Mouse (Mus musculus) MEL (cell line): ENCODE data around the gene Jmjd8. TPM values are rescaled to one million over a fixed set of nuclear protein-coding genes. Genes with fewer than 3 reads are reported as not detected.

Experiments used
- DNase-seq: peaks from one replicate; pipeline ENCODE4 v3.0.0; 2011; ENCODE audit warnings: low read depth, low spot score
- H3K27ac ChIP-seq: 2 replicates; pipeline ENCODE4 v1.5.1; 2012; ENCODE audit warnings: low read depth, mild to moderate bottlenecking, control low read depth, low read length, moderate library complexity; ENCODE audit not compliant: control insufficient read depth
- H3K27me3 ChIP-seq, 2 experiments: fragments of 150-350 bp in 1 of 2; sonication (generic) in 1 of 2; 2 replicates each; pipeline ENCODE4 v1.6.1; 2012; ENCODE audit warnings: low read length in 2 of 2, mild to moderate bottlenecking in 2 of 2, improper control_type of control experiment in 1 of 2, moderate library complexity in 1 of 2; ENCODE audit not compliant: insufficient read depth in 2 of 2, control insufficient read depth in 1 of 2
- H3K36me3 ChIP-seq, 2 experiments: 2 replicates each; pipeline ENCODE4 v1.6.1; 2012 to 2014; ENCODE audit warnings: low read length in 2 of 2, improper control_type of control experiment in 1 of 2, inconsistent platforms in 1 of 2, mild to moderate bottlenecking in 1 of 2; ENCODE audit not compliant: insufficient read depth in 2 of 2, control insufficient read depth in 1 of 2
- H3K4me1 ChIP-seq, 2 experiments: fragments of 150-350 bp in 1 of 2; sonication (generic) in 1 of 2; 2 replicates each; pipeline ENCODE4 v1.6.1; 2012; ENCODE audit warnings: low read length in 2 of 2, improper control_type of control experiment in 1 of 2, mild to moderate bottlenecking in 1 of 2; ENCODE audit not compliant: insufficient read depth in 2 of 2, control insufficient read depth in 1 of 2
- H3K4me3 ChIP-seq, 2 experiments: fragments of 150-350 bp in 1 of 2; sonication (generic) in 1 of 2; 2 replicates each; pipeline ENCODE4 v1.5.1; 2012; ENCODE audit warnings: low read depth in 2 of 2, low read length in 2 of 2, mild to moderate bottlenecking in 2 of 2, moderate library complexity in 2 of 2, control low read depth in 1 of 2, improper control_type of control experiment in 1 of 2; ENCODE audit not compliant: control insufficient read depth in 1 of 2, insufficient read depth in 1 of 2
- H3K79me2 ChIP-seq: 2 replicates; pipeline ENCODE4 v1.6.1; 2012; ENCODE audit warnings: mild to moderate bottlenecking, low read length, moderate library complexity; ENCODE audit not compliant: control insufficient read depth, poor library complexity, insufficient read depth
- H3K9ac ChIP-seq: 2 replicates; pipeline ENCODE4 v1.6.1; 2012; ENCODE audit warnings: low read depth, mild to moderate bottlenecking, control low read depth, low read length, moderate library complexity; ENCODE audit not compliant: control insufficient read depth, poor library complexity, severe bottlenecking
- H3K9me3 ChIP-seq: fragments of 150-350 bp; sonication (generic); replicated peaks from 2 replicates; pipeline ENCODE4 v1.6.1; 2012; ENCODE audit warnings: mild to moderate bottlenecking, low read length, improper control_type of control experiment, moderate library complexity; ENCODE audit not compliant: insufficient read depth
- CHD1 ChIP-seq: IDR thresholded peaks from 2 replicates; pipeline ENCODE4 v1.6.1; 2012; ENCODE audit warnings: low read depth, mild to moderate bottlenecking, inconsistent platforms, low read length, improper control_type of control experiment
- CHD2 ChIP-seq: IDR thresholded peaks from 2 replicates; pipeline ENCODE4 v1.6.1; 2011; ENCODE audit warnings: low read length, improper control_type of control experiment
- CTCF ChIP-seq, 3 experiments: IDR thresholded peaks in 2 of 3; conservative IDR thresholded peaks in 1 of 3; 2 replicates each; pipeline ENCODE4 v1.5.1; 2011 to 2012; ENCODE audit warnings: low read length in 3 of 3, low read depth in 2 of 3, mild to moderate bottlenecking in 2 of 3, improper control_type of control experiment in 1 of 3, inconsistent platforms in 1 of 3, mixed read lengths in 1 of 3, moderate library complexity in 1 of 3; ENCODE audit not compliant: control insufficient read depth in 1 of 3, insufficient read depth in 1 of 3, poor library complexity in 1 of 3, severe bottlenecking in 1 of 3
- ELF1 ChIP-seq: IDR thresholded peaks from 2 replicates; pipeline ENCODE4 v1.6.1; 2014; ENCODE audit warnings: low read depth, mild to moderate bottlenecking, inconsistent platforms, low read length, improper control_type of control experiment, moderate library complexity
- EP300 ChIP-seq, 2 experiments: IDR thresholded peaks; 2 replicates each; pipeline ENCODE4 v1.6.1; 2011; ENCODE audit warnings: improper control_type of control experiment in 2 of 2, low read length in 2 of 2, low read depth in 1 of 2, mild to moderate bottlenecking in 1 of 2
- ETS1 ChIP-seq: IDR thresholded peaks from 2 replicates; pipeline ENCODE4 v1.6.1; 2012; ENCODE audit warnings: low read depth, mild to moderate bottlenecking, inconsistent platforms, low read length, improper control_type of control experiment, moderate library complexity
- GATA1 ChIP-seq: IDR thresholded peaks from 2 replicates; pipeline ENCODE4 v1.6.1; 2011; ENCODE audit warnings: low read depth, low read length, improper control_type of control experiment
- MAX ChIP-seq: IDR thresholded peaks from 2 replicates; pipeline ENCODE4 v1.6.1; 2011; ENCODE audit warnings: low read length, improper control_type of control experiment
- MXI1 ChIP-seq: IDR thresholded peaks from 2 replicates; pipeline ENCODE4 v1.6.1; 2011; ENCODE audit warnings: mild to moderate bottlenecking, low read depth, low read length, improper control_type of control experiment
- MYB ChIP-seq: IDR thresholded peaks from 2 replicates; pipeline ENCODE4 v1.6.1; 2011; ENCODE audit warnings: mild to moderate bottlenecking, low read depth, low read length, improper control_type of control experiment
- MYC ChIP-seq: IDR thresholded peaks from 2 replicates; pipeline ENCODE4 v1.6.1; 2011; ENCODE audit warnings: low read depth, mild to moderate bottlenecking, low read length, improper control_type of control experiment, moderate library complexity
- NELFE ChIP-seq: IDR thresholded peaks from 2 replicates; pipeline ENCODE4 v1.6.1; 2011; ENCODE audit warnings: low read depth, low read length, improper control_type of control experiment
- NRF1 ChIP-seq: IDR thresholded peaks from 2 replicates; pipeline ENCODE4 v1.6.1; 2014; ENCODE audit warnings: low read depth, mild to moderate bottlenecking, inconsistent platforms, low read length, improper control_type of control experiment, moderate library complexity; ENCODE audit not compliant: poor library complexity, insufficient read depth, severe bottlenecking
- POLR2AphosphoS2 ChIP-seq: IDR thresholded peaks from 2 replicates; pipeline ENCODE4 v1.6.1; 2011; ENCODE audit warnings: low read length, improper control_type of control experiment
- POLR2AphosphoS5 ChIP-seq: IDR thresholded peaks from 2 replicates; pipeline ENCODE4 v1.6.1; 2012; ENCODE audit warnings: low read depth, borderline replicate concordance, mild to moderate bottlenecking, inconsistent platforms, low read length, moderate library complexity, mixed read lengths
- RAD21 ChIP-seq: IDR thresholded peaks from 2 replicates; pipeline ENCODE4 v1.6.1; 2011; ENCODE audit warnings: mild to moderate bottlenecking, low read depth, low read length, improper control_type of control experiment
- SIN3A ChIP-seq: IDR thresholded peaks from 2 replicates; pipeline ENCODE4 v1.6.1; 2012; ENCODE audit warnings: low read length, improper control_type of control experiment, inconsistent platforms
- SMC3 ChIP-seq: IDR thresholded peaks from 2 replicates; pipeline ENCODE4 v1.6.1; 2011; ENCODE audit warnings: low read depth, low read length, improper control_type of control experiment
- TAL1 ChIP-seq: IDR thresholded peaks from 2 replicates; pipeline ENCODE4 v1.6.1; 2012; ENCODE audit warnings: mild to moderate bottlenecking, inconsistent platforms, low read length, moderate library complexity, mixed read lengths
- TBP ChIP-seq: IDR thresholded peaks from 2 replicates; pipeline ENCODE4 v1.8.0; 2011; ENCODE audit warnings: low read depth, low read length, improper control_type of control experiment
- USF1 ChIP-seq: IDR thresholded peaks from 2 replicates; pipeline ENCODE4 v1.6.1; 2014; ENCODE audit warnings: low read depth, mild to moderate bottlenecking, inconsistent platforms, low read length, improper control_type of control experiment, moderate library complexity
- USF2 ChIP-seq, 2 experiments: IDR thresholded peaks; 2 replicates each; pipeline ENCODE4 v1.6.1; 2011 to 2012; ENCODE audit warnings: improper control_type of control experiment in 2 of 2, low read length in 2 of 2, borderline replicate concordance in 1 of 2, inconsistent platforms in 1 of 2, low read depth in 1 of 2, mild to moderate bottlenecking in 1 of 2; ENCODE audit not compliant: insufficient read depth in 1 of 2
- ZMIZ1 ChIP-seq: IDR thresholded peaks from 2 replicates; pipeline ENCODE4 v1.6.1; 2012; ENCODE audit warnings: low read depth, mild to moderate bottlenecking, inconsistent platforms, low read length, improper control_type of control experiment, moderate library complexity
- ZNF384 ChIP-seq: IDR thresholded peaks from 2 replicates; pipeline ENCODE4 v1.6.1; 2012; ENCODE audit warnings: low read depth, mild to moderate bottlenecking, inconsistent platforms, low read length, improper control_type of control experiment
- polyA plus RNA-seq, 2 experiments: library from polyadenylated mRNA; stranded (reverse) in 1 of 2; unstranded in 1 of 2; fragments of >175 nt in 1 of 2; fragments of >200 nt in 1 of 2; gene quantifications; 2 replicates each; pipeline versions ENCODE4 v1.2.1 to v1.2.4; 2012; ENCODE audit warnings: low replicate concordance in 2 of 2, low read depth in 1 of 2; ENCODE audit not compliant: insufficient read length in 2 of 2, insufficient read depth in 1 of 2, missing spikeins in 1 of 2
- total RNA-seq: library from RNA; depleted of rRNA; stranded (reverse); fragments of 300-350 nt; gene quantifications from 2 replicates; pipeline ENCODE4 v1.2.3, GENCODE M21; 2012

Gene Jmjd8
- total and polyA plus RNA-seq, 3 experiments, result 12.9 to 23.9 TPM; not detected in 1

GRCm38 (mm10) chr17:25844396-25844901 lies 15.8 kb downstream of the Jmjd8 start, which contains the start of gene Rhot2 (continued):
- TF ChIP-seq CHD1 (no peak), RAD21 (no peak)

DNA sequence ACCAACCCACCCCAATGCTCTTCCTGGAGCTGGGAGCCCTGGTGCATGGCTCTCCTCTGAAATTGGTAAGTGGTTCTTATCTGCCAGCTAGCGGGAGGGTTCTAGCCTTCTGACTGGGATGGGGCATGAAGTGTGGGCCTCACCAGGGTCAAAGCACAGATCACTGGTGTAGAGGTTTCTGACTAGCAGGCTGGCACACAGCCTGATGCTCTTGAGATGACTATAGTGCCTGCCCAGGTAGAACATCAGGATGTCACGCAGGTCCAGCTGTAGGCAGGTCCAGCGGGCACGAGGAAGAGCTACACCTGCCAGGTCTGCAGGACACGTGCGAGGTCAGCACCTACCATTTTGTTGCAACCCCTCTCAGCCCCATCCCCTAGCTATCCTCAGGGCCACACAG lies 31.6 kb downstream of the Jmjd8 start:
- Histone ChIP-seq H3K79me2 (peaks cover 3% of the 10 kb centered on the region), H3K36me3 (peaks cover 0 to 9% of the 10 kb centered on the region in 2 experiments; a peak in 2 of 4 replicates), H3K9ac (peak overlapping the region; percentile 69), H3K9me3 (no peaks in the 10 kb centered on the region), H3K4me1 (peaks cover 0 to 16% of the 10 kb centered on the region in 2 experiments; a peak in 2 of 4 replicates), H3K4me3 (no peak overlapping the region), H3K27ac (no peak overlapping the region), H3K27me3 (no peaks in the 10 kb centered on the region)
- DNase-seq, result no peak
- TF ChIP-seq MXI1 (no peak), CTCF (IDR thresholded peaks at IDR 0.05 in 2 of 3, conservative IDR thresholded peaks at IDR 0.05 in 1 of 3; ENCODE audit: control insufficient read depth in 1 of 3, insufficient read depth in 1 of 3, low read depth in 2 of 3, low read length in 3 of 3, poor library complexity in 1 of 3, severe bottlenecking in 1 of 3) (no peak), EP300 (IDR thresholded peaks at IDR 0.05; ENCODE audit: low read depth in 1 of 2, low read length in 2 of 2) (no peak), ZMIZ1 (no peak), TBP (no peak), CHD2 (no peak), SIN3A (no peak), ZNF384 (no peak), TAL1 (no peak), GATA1 (no peak), POLR2AphosphoS2 (no peak), NRF1 (no peak), USF1 (no peak), POLR2AphosphoS5 (no peak)

DNA sequence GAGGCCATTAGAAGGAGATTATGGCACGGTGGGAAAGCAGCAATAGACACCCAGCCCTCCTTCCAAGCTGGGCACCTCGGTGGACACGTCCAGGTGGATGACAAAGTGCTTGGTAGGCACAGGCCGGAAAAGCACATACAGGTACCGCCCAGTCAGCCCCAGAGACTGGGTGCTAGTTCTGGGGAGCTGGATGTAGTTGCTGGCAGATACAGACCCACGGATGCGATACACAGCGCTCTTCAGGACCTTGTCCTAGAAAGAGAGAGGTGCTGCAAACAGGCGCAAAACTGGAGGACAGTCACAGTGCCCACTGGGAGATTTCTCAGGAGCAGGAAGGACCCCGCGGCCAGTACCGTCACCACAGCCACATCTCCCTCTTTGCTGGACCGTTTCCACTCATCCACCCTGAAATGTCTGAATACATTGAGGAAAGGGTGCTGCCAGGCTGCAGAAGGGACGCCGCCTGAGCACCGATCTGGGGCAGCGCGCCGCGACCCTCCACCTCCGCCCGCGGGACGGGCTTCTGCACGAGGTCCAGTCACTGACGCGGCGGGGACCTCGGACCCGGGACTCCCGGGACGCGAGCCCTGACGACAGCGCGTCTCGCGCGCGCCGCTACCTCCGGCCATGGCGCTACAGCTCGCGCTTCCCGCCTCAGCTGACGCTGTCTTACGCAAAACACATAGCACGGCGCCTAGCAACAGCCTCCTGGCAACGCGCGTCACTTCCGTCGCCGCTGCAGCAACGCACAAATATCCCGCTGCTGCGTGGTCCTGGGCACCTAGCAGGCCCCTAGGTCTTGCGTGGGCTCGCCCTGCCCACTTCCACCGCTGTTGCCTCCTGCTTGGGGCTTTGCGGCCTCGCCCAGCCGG lies 32.4 kb downstream of the Jmjd8 start, which contains the start of gene Wdr90:
Gene Wdr90 (minus strand): TSS at position 670 of the 872 bp plus-strand sequence.
- H3K4me1 ChIP-seq, result peaks cover 0 to 16% of the 10 kb centered on the region in 2 experiments; a peak in 2 of 4 replicates
- TF ChIP-seq GATA1 (no peak), USF2 (IDR thresholded peaks at IDR 0.05; ENCODE audit: borderline replicate concordance in 1 of 2, insufficient read depth in 1 of 2, low read depth in 1 of 2, low read length in 2 of 2) (no peak), TBP (peak; percentile 41; the same call in 1 of the 2 replicates), CTCF (IDR thresholded peaks at IDR 0.05 in 2 of 3, conservative IDR thresholded peaks at IDR 0.05 in 1 of 3; ENCODE audit: control insufficient read depth in 1 of 3, insufficient read depth in 1 of 3, low read depth in 2 of 3, low read length in 3 of 3, poor library complexity in 1 of 3, severe bottlenecking in 1 of 3) (0 out of 6 replicates have a peak, but pooled peaks of 1 of the 3 experiments have one; percentile 14), ZMIZ1 (no peak; the same call in 1 of the 2 replicates), ELF1 (peak; percentile 84), MXI1 (peak; percentile 96), NRF1 (peak; percentile 49; the same call in 1 of the 2 replicates), ETS1 (peak; percentile 77), SIN3A (peak; percentile 99), NELFE (peak; percentile 79), MAX (peak; percentile 83), MYB (no peak), SMC3 (no peak), CHD2 (no peak), POLR2AphosphoS2 (0 out of 2 replicates have a peak, but pooled peaks have one; percentile 13), USF1 (0 out of 2 replicates have a peak, but pooled peaks have one; percentile 36), MYC (peak; percentile 79; the same call in 1 of the 2 replicates)

More for the DNA sequence above, 32.4 kb downstream of the Jmjd8 start, which contains the start of gene Wdr90:
- H3K4me3 ChIP-seq, result peak within 1 kb of the TSS; percentile 60 to 69
- H3K9me3 ChIP-seq, result no peaks in the 10 kb centered on the region
- H3K9ac ChIP-seq, result peak within 1 kb of the TSS; percentile 76
- no peaks in the 10 kb centered on the region for H3K27me3 ChIP-seq
- peak within 1 kb of the TSS; percentile 42 for H3K27ac ChIP-seq
- H3K36me3 ChIP-seq, result peaks cover 0 to 9% of the 10 kb centered on the region in 2 experiments; a peak in 2 of 4 replicates
- H3K79me2 ChIP-seq, result peaks cover 5% of the 10 kb centered on the region
- peak; percentile 96 for DNase-seq
